Mouse (Mus musculus) lung, embryonic 16.5 days (tissue): ENCODE data around the gene Krtap2-4. TPM values are rescaled to one million over a fixed set of nuclear protein-coding genes. Genes with fewer than 3 reads are reported as not detected.
"Not testable (repeated sequence)": the region's sequence is repeated elsewhere in the genome, so short reads cannot be mapped to it uniquely, and the experiment has no call there.

Source experiments
- ATAC-seq: fragments of 200-750 bp; cut with Nextera tagmentation; 2 replicates; pipeline ENCODE4 v1.8.0; 2017; ENCODE audit warnings: low read depth, mild to moderate bottlenecking, moderate library complexity
- H3K27ac ChIP-seq: fragments of 300-500 bp; sonication (generic); 2 replicates; pipeline ENCODE4 v1.5.1; 2014; ENCODE audit warnings: mild to moderate bottlenecking, control low read depth, low read length
- H3K27me3 ChIP-seq: fragments of 300-500 bp; sonication (generic); 2 replicates; pipeline ENCODE4 v1.6.1; 2014; ENCODE audit warnings: low read depth, low read length, mixed read lengths; ENCODE audit not compliant: control insufficient read depth, insufficient read depth
- H3K36me3 ChIP-seq: fragments of 300-500 bp; sonication (generic); 2 replicates; pipeline ENCODE4 v1.6.1; 2014; ENCODE audit warnings: low read length; ENCODE audit not compliant: control insufficient read depth, insufficient read depth
- H3K4me1 ChIP-seq: fragments of 300-500 bp; sonication (generic); replicated peaks from 2 replicates; pipeline ENCODE4 v1.6.1; 2014; ENCODE audit warnings: low read length, mixed read lengths; ENCODE audit not compliant: control insufficient read depth, insufficient read depth
- H3K4me2 ChIP-seq: fragments of 300-500 bp; sonication (generic); 2 replicates; pipeline ENCODE4 v1.6.1; 2014; ENCODE audit warnings: low read depth, low read length, control low read depth
- H3K4me3 ChIP-seq: fragments of 300-500 bp; sonication (generic); 2 replicates; pipeline ENCODE4 v1.5.1; 2014; ENCODE audit warnings: mild to moderate bottlenecking, low read length, control low read depth
- H3K9ac ChIP-seq: fragments of 300-500 bp; sonication (generic); 2 replicates; pipeline ENCODE4 v1.6.1; 2014; ENCODE audit warnings: low read length, control low read depth
- H3K9me3 ChIP-seq: fragments of 300-500 bp; sonication (generic); 2 replicates; pipeline ENCODE4 v1.6.1; 2016; ENCODE audit warnings: low read length; ENCODE audit not compliant: control insufficient read depth
- WGBS: fragments of 180-500 bp; shearing (Covaris S2); extraction: QIAGEN DNeasy Blood & Tissue Kit; methylation state at CpG from one replicate; pipeline ENCODE4 v1.1.7; 2014; 5-methylcytosine and 5-hydroxymethylcytosine counted together
- polyA plus RNA-seq: library from polyadenylated mRNA; unstranded; fragments of >200 nt; fragmentation: Nextera tagmentation; extraction: Ambion mirVana; gene quantifications from 2 replicates; pipeline ENCODE4 v1.2.1, GENCODE M21; 2015

Krtap2-4 gene
- polyA plus RNA-seq, 1 experiment from 2014 or later, result not detected

DNA sequence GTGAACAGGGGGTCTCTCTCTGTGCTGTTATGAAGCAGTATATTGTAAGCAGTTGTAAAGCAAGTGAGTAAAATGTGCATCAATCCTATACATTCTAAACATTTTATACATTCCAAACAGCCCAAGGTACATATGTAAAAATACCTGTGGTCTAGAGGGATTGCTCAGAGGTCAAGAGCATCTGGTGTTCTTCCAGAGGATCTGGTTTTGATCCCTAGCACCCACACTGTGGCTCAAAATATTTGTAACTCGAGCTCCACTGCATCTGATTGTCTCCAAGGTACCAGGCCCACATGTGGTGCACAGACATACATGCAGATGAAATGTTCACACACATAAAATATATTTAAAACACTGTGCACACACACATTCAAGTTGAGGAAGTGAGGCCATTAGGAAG lies 26.3 kb upstream of the Krtap2-4 start:
- ATAC-seq, result no peak
- Histone ChIP-seq H3K4me3 (no peak overlapping the region), H3K9ac (no peak overlapping the region), H3K27me3 (no peaks in the 10 kb centered on the region), H3K4me2 (no peak overlapping the region), H3K4me1 (no peaks in the 10 kb centered on the region), H3K27ac (no peak overlapping the region), H3K36me3 (no peaks in the 10 kb centered on the region), H3K9me3 (no peaks in the 10 kb centered on the region)
- 23% methylated on average over 1 of the region's 1 CpGs for WGBS

DNA sequence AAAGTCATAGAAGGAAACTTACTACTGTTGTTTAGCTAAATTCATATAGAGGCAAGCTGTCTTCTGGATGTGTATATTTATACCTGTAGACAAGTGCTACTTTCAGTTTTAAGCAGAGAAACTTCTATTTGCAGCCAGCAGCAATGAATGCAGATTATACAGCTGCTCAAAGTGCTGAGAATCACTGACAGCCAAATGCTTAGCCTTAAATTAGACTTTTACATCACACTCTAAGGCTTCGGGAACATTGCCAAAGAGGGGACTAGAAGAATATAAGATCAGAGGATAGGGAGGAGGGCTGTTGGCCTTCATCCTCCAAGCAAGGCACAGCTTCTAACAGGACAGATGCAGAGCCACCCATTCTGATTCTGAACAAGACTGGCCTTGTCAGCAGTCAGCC lies 22.4 kb upstream of the Krtap2-4 start:
- Histone ChIP-seq H3K27ac (no peak overlapping the region), H3K4me1 (no peaks in the 10 kb centered on the region), H3K4me3 (no peak overlapping the region), H3K9ac (no peak overlapping the region), H3K27me3 (no peaks in the 10 kb centered on the region), H3K4me2 (no peak overlapping the region), H3K9me3 (no peaks in the 10 kb centered on the region), H3K36me3 (no peaks in the 10 kb centered on the region)
- ATAC-seq, result no peak
- WGBS, result 52% methylated on average over 1 of the region's 1 CpGs

DNA sequence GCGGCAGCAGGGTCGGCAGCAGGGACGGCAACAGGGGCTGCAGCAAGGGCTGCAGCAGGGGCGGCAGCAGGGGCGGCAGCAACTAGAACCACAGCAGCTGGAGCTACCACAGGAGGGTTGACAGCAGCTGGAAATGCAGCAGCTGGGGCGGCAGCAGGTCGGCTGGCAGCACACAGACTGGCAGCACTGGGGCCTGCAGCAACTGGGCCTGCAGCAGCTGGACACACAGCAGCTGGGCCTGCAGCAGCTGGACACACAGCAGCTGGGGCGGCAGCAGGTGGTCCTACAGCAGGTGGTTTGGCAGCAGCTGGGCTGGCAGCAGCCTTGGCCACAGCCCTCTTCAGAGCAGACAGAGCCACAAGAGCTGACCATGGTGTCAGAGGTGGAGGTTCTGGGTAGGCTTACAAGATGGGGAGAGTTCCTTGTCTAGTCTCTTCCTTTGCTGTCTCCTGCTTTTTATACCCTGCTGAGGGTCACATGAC lies 20.0 kb upstream of the Krtap2-4 start, which contains the start of gene Krtap4-2:
Gene Krtap4-2 (minus strand): TSS at position 432 of the 482 bp plus-strand sequence.
- no peak for ATAC-seq
- no peaks in the 10 kb centered on the region for H3K27me3 ChIP-seq
- H3K9ac ChIP-seq, result no peak within 1 kb of the TSS
- H3K36me3 ChIP-seq, result no peaks in the 10 kb centered on the region
- 40% methylated on average over 5 of the region's 8 CpGs for WGBS
- no peaks in the 10 kb centered on the region for H3K4me1 ChIP-seq
- H3K27ac ChIP-seq, result no peak within 1 kb of the TSS
- no peak within 1 kb of the TSS for H3K4me3 ChIP-seq
- H3K4me2 ChIP-seq, result no peak within 1 kb of the TSS
- no peaks in the 10 kb centered on the region for H3K9me3 ChIP-seq

DNA sequence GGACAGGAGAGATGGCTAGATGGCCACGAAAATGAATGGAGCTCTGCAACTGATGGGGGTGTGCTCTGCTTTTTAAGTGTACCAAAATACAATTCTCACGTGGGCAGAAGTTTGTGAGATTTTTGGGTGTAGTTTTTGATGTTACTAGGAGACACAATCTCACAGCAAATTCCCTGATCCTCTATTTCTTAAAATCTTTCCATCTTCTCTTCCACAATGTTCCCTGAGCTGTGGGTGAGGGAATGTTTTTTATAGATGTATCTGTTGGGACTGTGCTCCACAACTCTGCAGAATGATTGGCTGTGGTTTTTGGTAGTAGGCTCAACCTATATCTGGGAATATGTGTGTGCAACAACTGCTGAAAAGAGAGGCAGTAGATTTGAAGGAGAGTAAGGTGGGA lies 18.6 kb upstream of the Krtap2-4 start:
- H3K27me3 ChIP-seq, result no peaks in the 10 kb centered on the region
- H3K27ac ChIP-seq, result no peak overlapping the region
- no peak overlapping the region for H3K9ac ChIP-seq
- no peak overlapping the region for H3K4me3 ChIP-seq
- H3K9me3 ChIP-seq, result no peaks in the 10 kb centered on the region
- no peak for ATAC-seq
- WGBS, result 67% methylated on average over 2 of the region's 2 CpGs
- no peaks in the 10 kb centered on the region for H3K4me1 ChIP-seq
- H3K4me2 ChIP-seq, result no peak overlapping the region
- no peaks in the 10 kb centered on the region for H3K36me3 ChIP-seq

DNA sequence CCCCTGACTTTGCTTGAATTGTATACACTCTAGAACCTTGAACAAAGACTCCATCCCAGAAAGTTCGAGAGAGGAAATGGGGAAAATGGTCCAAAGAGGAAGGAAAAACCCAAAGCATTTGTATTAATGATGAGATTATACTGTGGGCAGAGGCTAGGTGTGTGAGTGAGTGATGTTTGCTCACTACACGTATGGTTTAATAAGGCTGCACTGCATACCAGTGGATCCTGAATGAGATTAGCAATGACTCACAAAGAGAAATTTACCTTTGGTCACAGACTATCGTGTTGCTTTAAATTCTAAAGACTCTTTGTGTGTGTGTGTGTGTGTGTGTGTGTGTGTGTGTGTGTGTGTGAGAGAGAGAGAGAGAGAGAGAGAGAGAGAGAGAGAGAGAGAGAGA lies 16.2 kb upstream of the Krtap2-4 start:
- no peaks in the 10 kb centered on the region for H3K4me1 ChIP-seq
- no peak overlapping the region for H3K9ac ChIP-seq
- WGBS, result 45% methylated on average over 3 of the region's 3 CpGs
- H3K9me3 ChIP-seq, result no peaks in the 10 kb centered on the region
- no peak overlapping the region for H3K4me3 ChIP-seq
- H3K27ac ChIP-seq, result no peak overlapping the region
- ATAC-seq, result no peak
- no peaks in the 10 kb centered on the region for H3K27me3 ChIP-seq
- no peak overlapping the region for H3K4me2 ChIP-seq
- no peaks in the 10 kb centered on the region for H3K36me3 ChIP-seq

DNA sequence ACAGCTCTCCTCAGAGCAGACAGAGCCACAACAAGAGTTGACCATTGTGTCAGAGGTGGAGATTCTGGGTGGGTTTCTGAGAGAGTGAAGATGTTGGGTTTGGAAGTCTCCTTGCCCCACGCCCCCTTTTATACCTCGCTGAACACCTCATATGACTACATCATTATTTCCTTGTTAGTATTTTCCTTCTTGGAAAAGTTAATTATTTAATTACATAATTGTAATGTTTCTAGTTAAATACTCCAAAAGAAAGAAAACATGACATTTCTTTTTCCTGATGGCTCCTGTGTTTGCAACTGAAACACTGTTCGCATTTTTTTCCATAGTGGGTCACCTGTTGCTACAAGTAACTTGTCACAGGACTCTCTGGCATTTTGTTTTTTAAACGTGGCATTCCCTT lies 13.5 kb upstream of the Krtap2-4 start, which contains the start of gene Krtap4-1:
Gene Krtap4-1 (minus strand): TSS at position 101 of the 400 bp plus-strand sequence.
- no peaks in the 10 kb centered on the region for H3K36me3 ChIP-seq
- ATAC-seq, result no peak
- WGBS, result 75% methylated on average over 4 of the region's 4 CpGs

DNA sequence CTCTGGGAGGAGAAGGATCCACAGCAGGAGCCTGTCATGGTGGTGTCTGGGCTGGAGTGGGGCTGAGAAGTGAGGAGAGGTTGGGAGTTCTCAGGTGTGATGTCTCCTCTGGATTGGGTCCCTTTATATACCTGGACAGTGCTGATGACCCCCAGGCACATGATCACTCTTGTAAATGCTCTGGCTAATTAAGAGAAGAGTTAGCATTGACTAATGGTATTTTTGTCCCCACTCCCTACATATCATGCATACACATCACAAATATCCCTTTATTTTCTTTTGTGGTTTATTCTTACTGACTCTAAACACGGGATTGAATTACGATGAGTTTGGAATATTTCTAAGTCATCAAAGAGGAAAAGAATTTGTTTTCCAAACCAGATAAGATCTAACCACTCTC lies 5.7 kb upstream of the Krtap2-4 start, which contains the start of gene Gm11562:
Gene Gm11562 (minus strand): TSS at position 101 of the 400 bp plus-strand sequence.
- no peaks in the 10 kb centered on the region for H3K9me3 ChIP-seq
- no peak within 1 kb of the TSS for H3K4me2 ChIP-seq
- no peak within 1 kb of the TSS for H3K27ac ChIP-seq
- H3K36me3 ChIP-seq, result no peaks in the 10 kb centered on the region
- no peak within 1 kb of the TSS for H3K9ac ChIP-seq
- no peaks in the 10 kb centered on the region for H3K4me1 ChIP-seq
- 62% methylated on average over 2 of the region's 2 CpGs for WGBS
- H3K27me3 ChIP-seq, result no peaks in the 10 kb centered on the region
- no peak within 1 kb of the TSS for H3K4me3 ChIP-seq
- no peak for ATAC-seq

More for the DNA sequence above, 13.5 kb upstream of the Krtap2-4 start, which contains the start of gene Krtap4-1:
- H3K4me3 ChIP-seq, result no peak within 1 kb of the TSS
- no peak within 1 kb of the TSS for H3K9ac ChIP-seq
- H3K4me1 ChIP-seq, result no peaks in the 10 kb centered on the region
- H3K27me3 ChIP-seq, result no peaks in the 10 kb centered on the region
- no peak within 1 kb of the TSS for H3K4me2 ChIP-seq
- no peaks in the 10 kb centered on the region for H3K9me3 ChIP-seq
- H3K27ac ChIP-seq, result no peak within 1 kb of the TSS

DNA sequence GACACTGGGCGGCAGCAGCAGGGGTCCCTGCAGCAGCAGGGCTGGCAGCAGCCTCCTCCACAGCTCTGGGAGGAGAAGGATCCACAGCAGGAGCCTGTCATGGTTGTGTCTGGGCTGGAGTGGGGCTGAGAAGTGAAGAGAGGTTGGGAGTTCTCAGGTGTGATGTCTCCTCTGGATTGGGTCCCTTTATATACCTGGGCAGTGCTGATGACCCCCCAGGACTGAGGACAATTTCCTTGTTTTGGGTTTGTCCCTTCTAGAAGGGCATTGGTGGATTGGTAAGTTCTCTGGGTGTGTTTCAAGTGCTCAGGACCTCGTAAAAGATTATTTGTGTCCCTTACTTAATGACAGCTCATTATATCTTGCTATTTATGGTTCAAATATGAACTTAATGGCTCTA lies 4.6 kb downstream of the Krtap2-4 start, which contains the start of gene Gm11937:
Gene Gm11937 (minus strand): TSS at position 101 of the 400 bp plus-strand sequence.
- H3K27me3 ChIP-seq, H3K4me1 ChIP-seq, H3K9ac ChIP-seq, H3K9me3 ChIP-seq, ATAC-seq, H3K36me3 ChIP-seq, H3K4me3 ChIP-seq, H3K4me2 ChIP-seq, H3K27ac ChIP-seq: not testable (repeated sequence)
- WGBS, result 73% methylated on average over 1 of the region's 2 CpGs

DNA sequence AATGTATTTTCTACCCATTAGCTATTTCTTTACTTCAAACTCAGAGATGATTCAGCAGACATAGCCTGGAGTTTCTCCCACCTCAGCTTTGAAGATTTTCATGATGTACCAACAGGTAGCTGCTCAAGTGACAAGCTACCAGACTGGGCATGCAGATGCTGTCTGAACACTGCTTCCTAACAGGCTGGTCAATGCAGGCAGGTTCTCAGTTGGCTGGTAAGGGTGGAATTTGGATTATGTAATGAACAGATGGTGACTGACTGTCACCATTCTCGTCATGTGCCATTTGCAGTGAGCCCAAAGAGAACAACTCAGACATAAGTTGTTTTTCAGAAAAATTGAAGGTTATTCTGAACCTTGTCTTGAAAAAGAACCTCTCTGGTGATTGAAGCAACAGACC lies 5.5 kb downstream of the Krtap2-4 start:
- no peak overlapping the region for H3K27ac ChIP-seq
- no peak overlapping the region for H3K9ac ChIP-seq
- H3K4me2 ChIP-seq, result no peak overlapping the region
- no peak overlapping the region for H3K4me3 ChIP-seq
- no peak for ATAC-seq
- no peaks in the 10 kb centered on the region for H3K36me3 ChIP-seq
- 53% methylated on average over 1 of the region's 1 CpGs for WGBS
- H3K27me3 ChIP-seq, result no peaks in the 10 kb centered on the region
- H3K9me3 ChIP-seq, result no peaks in the 10 kb centered on the region
- H3K4me1 ChIP-seq, result no peaks in the 10 kb centered on the region

DNA sequence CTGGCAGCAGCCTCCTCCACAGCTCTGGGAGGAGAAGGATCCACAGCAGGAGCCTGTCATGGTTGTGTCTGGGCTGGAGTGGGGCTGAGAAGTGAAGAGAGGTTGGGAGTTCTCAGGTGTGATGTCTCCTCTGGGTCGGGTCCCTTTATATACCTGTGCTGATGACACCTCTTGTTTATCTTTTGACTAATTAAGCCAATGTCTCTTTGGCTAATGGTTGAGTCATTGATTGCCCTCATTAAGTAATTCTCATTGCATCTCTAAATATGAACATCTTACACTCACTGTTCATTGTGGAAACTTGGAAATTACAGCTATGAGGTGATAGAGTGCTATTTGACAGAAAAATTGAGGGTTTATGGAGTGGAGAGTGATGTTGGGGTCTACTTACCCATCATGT lies 11.4 kb downstream of the Krtap2-4 start, which contains the start of gene Gm11938:
Gene Gm11938 (minus strand): TSS at position 101 of the 400 bp plus-strand sequence.
- not testable (repeated sequence) for H3K9ac ChIP-seq, H3K4me3 ChIP-seq, H3K4me1 ChIP-seq, H3K27ac ChIP-seq, H3K9me3 ChIP-seq, H3K27me3 ChIP-seq, H3K36me3 ChIP-seq, H3K4me2 ChIP-seq, ATAC-seq
- 50% methylated on average over 1 of the region's 1 CpGs for WGBS
